Comparison of ENCODE assay signal across 16 mouse cellular contexts in the genomic region with DNA sequence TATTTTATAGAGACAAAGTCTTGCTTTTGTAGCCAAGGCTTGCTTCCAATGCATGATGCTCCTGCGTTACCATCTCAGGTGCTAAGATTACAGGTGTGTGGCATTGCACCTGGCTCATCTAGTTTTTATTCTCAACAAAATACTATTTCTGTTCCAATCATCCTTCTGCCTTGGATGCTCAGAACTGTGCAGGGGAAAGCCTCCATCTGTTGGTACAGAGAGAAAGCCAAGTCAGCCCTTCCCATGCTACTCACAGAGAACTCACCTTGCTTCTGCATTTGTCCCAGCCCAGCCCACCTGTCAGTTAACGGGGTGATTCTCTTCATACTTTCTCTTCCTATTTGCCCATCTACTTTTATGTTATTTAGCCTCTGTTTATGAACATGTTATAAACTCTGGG.
"Had no signal": no experiment of that assay in that cellular context is flagged by ENCODE, and none has a peak within 500 bp of the region (broad histone marks: within the 10 kb centered on the region; RNA-seq: fewer than 3 reads in every experiment).

No protein-coding gene starts in this region.

- H3K4me3 ChIP-seq: layer of hippocampus, adult 2 months; limb, embryonic 12.5 days; liver, embryonic 13.5 days; lung, embryonic 15.5 days; midbrain, embryonic 12.5 days; myocyte; neural tube, embryonic 15.5 days had no signal

- H3K36me3 ChIP-seq: limb, embryonic 12.5 days; liver, embryonic 13.5 days; lung, embryonic 15.5 days; midbrain, embryonic 12.5 days; neural tube, embryonic 15.5 days had no signal

- H3K9me3 ChIP-seq: limb, embryonic 12.5 days; liver, embryonic 13.5 days; lung, embryonic 15.5 days; midbrain, embryonic 12.5 days; neural tube, embryonic 15.5 days had no signal

- H3K4me2 ChIP-seq: limb, embryonic 12.5 days; liver, embryonic 13.5 days; lung, embryonic 15.5 days; midbrain, embryonic 12.5 days; neural tube, embryonic 15.5 days had no signal

- H3K4me1 ChIP-seq: limb, embryonic 12.5 days; liver, embryonic 13.5 days; lung, embryonic 15.5 days; midbrain, embryonic 12.5 days; neural tube, embryonic 15.5 days had no signal

- H3K27ac ChIP-seq: kidney, postnatal 0 days; layer of hippocampus, adult 2 months; limb, embryonic 12.5 days; liver, embryonic 13.5 days; lung, embryonic 15.5 days; midbrain, embryonic 12.5 days; neural tube, embryonic 15.5 days had no signal

- H3K27me3 ChIP-seq: limb, embryonic 12.5 days; liver, embryonic 13.5 days; lung, embryonic 15.5 days; midbrain, embryonic 12.5 days; neural tube, embryonic 15.5 days had no signal

- H3K9ac ChIP-seq: limb, embryonic 12.5 days; liver, embryonic 13.5 days; liver, postnatal 0 days; lung, embryonic 15.5 days; midbrain, embryonic 12.5 days; neural tube, embryonic 15.5 days had no signal

- ATAC-seq: liver, postnatal 0 days had no signal

- DNase-seq: kidney, postnatal 4 days; liver; liver, embryonic 13.5 days; liver, postnatal 0 days; lung, postnatal 14 days; right cerebral cortex, postnatal 4 days; spleen, adult 18-20 months; thymus, adult 18-20 months; thymus, postnatal 14 days had no signal
